Mouse (Mus musculus) embryonic fibroblast, embryonic 13.5 days (primary cell): ENCODE data around the gene Hmg20b.

Source experiments
- CTCF ChIP-seq: IDR thresholded peaks from 2 replicates; pipeline ENCODE4 v1.5.1; 2011; ENCODE audit warnings: mild to moderate bottlenecking, control low read depth, low read length, moderate library complexity, borderline replicate concordance; ENCODE audit not compliant: insufficient read depth
- POLR2A ChIP-seq: IDR thresholded peaks from 2 replicates; pipeline ENCODE4 v1.6.1; 2011; ENCODE audit warnings: low read depth, mild to moderate bottlenecking, control low read depth, low read length, moderate library complexity

- TF ChIP-seq POLR2A, result no peak
- no peak for TF ChIP-seq CTCF
These were observed 34.3 kb upstream of the Hmg20b start for GRCm38 (mm10) chr10:81384605-81384982.
